Mouse (Mus musculus): ENCODE results near the gene Nup210l. TPM values are rescaled to one million over a fixed set of nuclear protein-coding genes. Genes with fewer than 3 reads are reported as not detected.

The Nup210l gene
- polyA plus RNA-seq, 1 experiment from 2014 or later = 0.66 TPM

- Histone ChIP-seq H3K4me1 (replicated peaks; ENCODE audit: control insufficient read depth, insufficient read depth, low read length) (no peaks in the 10 kb centered on the region; the same call in 1 of the 2 replicates), H3K4me3 (ENCODE audit: low read depth, low read length) (no peak overlapping the region), H3K27me3 (ENCODE audit: control insufficient read depth, insufficient read depth, low read length) (no peaks in the 10 kb centered on the region), H3K9ac (ENCODE audit: low read depth, low read length) (no peak overlapping the region), H3K36me3 (ENCODE audit: control insufficient read depth, insufficient read depth, low read length) (no peaks in the 10 kb centered on the region), H3K4me2 (replicated peaks; ENCODE audit: low read depth, low read length) (no peak overlapping the region), H3K27ac (ENCODE audit: low read depth, low read length) (no peak overlapping the region), H3K9me3 (ENCODE audit: control insufficient read depth, low read length) (no peaks in the 10 kb centered on the region)
- 58% methylated on average over 5 of the region's 5 CpGs for WGBS
- no peak for DNase-seq (ENCODE audit: low spot score)
- ATAC-seq (ENCODE audit: low FRiP score) = no peak
Measured at GRCm38 (mm10) chr3:90078224-90078623, 25.7 kb upstream of the Nup210l start.

GRCm38 (mm10) chr3:90079133-90079762, 24.7 kb upstream of the Nup210l start:
- peak; percentile 97 for ATAC-seq (ENCODE audit: low FRiP score)
- H3K36me3 ChIP-seq (ENCODE audit: control insufficient read depth, insufficient read depth, low read length) = no peaks in the 10 kb centered on the region
- peaks cover 2% of the 10 kb centered on the region; the same call in 1 of the 2 replicates for H3K4me1 ChIP-seq (replicated peaks; ENCODE audit: control insufficient read depth, insufficient read depth, low read length)
- H3K27me3 ChIP-seq (ENCODE audit: control insufficient read depth, insufficient read depth, low read length) = no peaks in the 10 kb centered on the region
- no peaks in the 10 kb centered on the region for H3K9me3 ChIP-seq (ENCODE audit: control insufficient read depth, low read length)
- under 1% methylated on average over 33 of the region's 33 CpGs for WGBS
- H3K4me2 ChIP-seq (replicated peaks; ENCODE audit: low read depth, low read length) = peak overlapping the region; percentile 82
- DNase-seq (ENCODE audit: low spot score) = peak; percentile 95
- peak overlapping the region; percentile 90 for H3K27ac ChIP-seq (ENCODE audit: low read depth, low read length)
- peak overlapping the region; percentile 83 for H3K4me3 ChIP-seq (ENCODE audit: low read depth, low read length)
- H3K9ac ChIP-seq (ENCODE audit: low read depth, low read length) = peak overlapping the region; percentile 85

- H3K9me3 ChIP-seq (ENCODE audit: control insufficient read depth, low read length) = no peaks in the 10 kb centered on the region
- peak overlapping the region; percentile 90 for H3K27ac ChIP-seq (ENCODE audit: low read depth, low read length)
- peak overlapping the region; percentile 83 for H3K4me3 ChIP-seq (ENCODE audit: low read depth, low read length)
- H3K27me3 ChIP-seq (ENCODE audit: control insufficient read depth, insufficient read depth, low read length) = no peaks in the 10 kb centered on the region
- peak; percentile 73 for ATAC-seq (ENCODE audit: low FRiP score)
- peak overlapping the region; percentile 82 for H3K4me2 ChIP-seq (replicated peaks; ENCODE audit: low read depth, low read length)
- H3K9ac ChIP-seq (ENCODE audit: low read depth, low read length) = peak overlapping the region; percentile 85
- WGBS = under 1% methylated on average over 45 of the region's 53 CpGs
- H3K4me1 ChIP-seq (replicated peaks; ENCODE audit: control insufficient read depth, insufficient read depth, low read length) = peaks cover 2% of the 10 kb centered on the region; the same call in 1 of the 2 replicates
- H3K36me3 ChIP-seq (ENCODE audit: control insufficient read depth, insufficient read depth, low read length) = no peaks in the 10 kb centered on the region
- peak; percentile 69 for DNase-seq (ENCODE audit: low spot score)
Measured at GRCm38 (mm10) chr3:90079763-90080497, 24.0 kb upstream of the Nup210l start.

- Histone ChIP-seq H3K27me3 (ENCODE audit: control insufficient read depth, insufficient read depth, low read length) (no peaks in the 10 kb centered on the region), H3K27ac (ENCODE audit: low read depth, low read length) (peak overlapping the region; percentile 90), H3K36me3 (ENCODE audit: control insufficient read depth, insufficient read depth, low read length) (no peaks in the 10 kb centered on the region), H3K4me2 (replicated peaks; ENCODE audit: low read depth, low read length) (peak overlapping the region; percentile 82), H3K4me1 (replicated peaks; ENCODE audit: control insufficient read depth, insufficient read depth, low read length) (peaks cover 2% of the 10 kb centered on the region; the same call in 1 of the 2 replicates), H3K9me3 (ENCODE audit: control insufficient read depth, low read length) (no peaks in the 10 kb centered on the region), H3K4me3 (ENCODE audit: low read depth, low read length) (peak overlapping the region; percentile 83), H3K9ac (ENCODE audit: low read depth, low read length) (peak overlapping the region; percentile 85)
- 0% methylated on average over 6 of the region's 6 CpGs for whole genome bisulfite sequencing
- ATAC-seq (ENCODE audit: low FRiP score) (no peak), DNase-seq (ENCODE audit: low spot score) (no peak)
Measured at GRCm38 (mm10) chr3:90080498-90080863, 23.5 kb upstream of the Nup210l start.

GRCm38 (mm10) chr3:90081365-90082240, 22.3 kb upstream of the Nup210l start:
- 76% methylated on average over 5 of the region's 5 CpGs for WGBS
- H3K36me3 ChIP-seq (ENCODE audit: control insufficient read depth, insufficient read depth, low read length) = no peaks in the 10 kb centered on the region; the same call in 1 of the 2 replicates
- no peak for ATAC-seq (ENCODE audit: low FRiP score)
- H3K27me3 ChIP-seq (ENCODE audit: control insufficient read depth, insufficient read depth, low read length) = no peaks in the 10 kb centered on the region
- H3K27ac ChIP-seq (ENCODE audit: low read depth, low read length) = no peak overlapping the region
- H3K9ac ChIP-seq (ENCODE audit: low read depth, low read length) = 0 out of 2 replicates have a peak overlapping the region, but pooled peaks have one; percentile 1
- H3K9me3 ChIP-seq (ENCODE audit: control insufficient read depth, low read length) = no peaks in the 10 kb centered on the region
- H3K4me3 ChIP-seq (ENCODE audit: low read depth, low read length) = 0 out of 2 replicates have a peak overlapping the region, but pooled peaks have one; percentile 83
- H3K4me2 ChIP-seq (replicated peaks; ENCODE audit: low read depth, low read length) = peak overlapping the region; percentile 27; the same call in 1 of the 2 replicates
- H3K4me1 ChIP-seq (replicated peaks; ENCODE audit: control insufficient read depth, insufficient read depth, low read length) = peaks cover 2% of the 10 kb centered on the region; the same call in 1 of the 2 replicates
- DNase-seq (ENCODE audit: low spot score) = no peak

GRCm38 (mm10) chr3:90083034-90083433, 20.9 kb upstream of the Nup210l start:
- WGBS = 71% methylated on average over 5 of the region's 5 CpGs
- peak overlapping the region; percentile 25; the same call in 1 of the 2 replicates for H3K9ac ChIP-seq (ENCODE audit: low read depth, low read length)
- no peaks in the 10 kb centered on the region; the same call in 1 of the 2 replicates for H3K36me3 ChIP-seq (ENCODE audit: control insufficient read depth, insufficient read depth, low read length)
- H3K4me2 ChIP-seq (replicated peaks; ENCODE audit: low read depth, low read length) = no peak overlapping the region
- H3K9me3 ChIP-seq (ENCODE audit: control insufficient read depth, low read length) = no peaks in the 10 kb centered on the region
- H3K4me1 ChIP-seq (replicated peaks; ENCODE audit: control insufficient read depth, insufficient read depth, low read length) = peaks cover 2% of the 10 kb centered on the region; the same call in 1 of the 2 replicates
- ATAC-seq (ENCODE audit: low FRiP score) (no peak), DNase-seq (ENCODE audit: low spot score) (no peak)
- H3K27ac ChIP-seq (ENCODE audit: low read depth, low read length) = no peak overlapping the region
- H3K4me3 ChIP-seq (ENCODE audit: low read depth, low read length) = no peak overlapping the region
- H3K27me3 ChIP-seq (ENCODE audit: control insufficient read depth, insufficient read depth, low read length) = no peaks in the 10 kb centered on the region

- ATAC-seq (ENCODE audit: low FRiP score) = no peak
- Histone ChIP-seq H3K4me1 (replicated peaks; ENCODE audit: control insufficient read depth, insufficient read depth, low read length) (peaks cover 2% of the 10 kb centered on the region; the same call in 1 of the 2 replicates), H3K9ac (ENCODE audit: low read depth, low read length) (no peak overlapping the region), H3K27ac (ENCODE audit: low read depth, low read length) (no peak overlapping the region), H3K9me3 (ENCODE audit: control insufficient read depth, low read length) (no peaks in the 10 kb centered on the region), H3K4me3 (ENCODE audit: low read depth, low read length) (no peak overlapping the region), H3K4me2 (replicated peaks; ENCODE audit: low read depth, low read length) (no peak overlapping the region), H3K27me3 (ENCODE audit: control insufficient read depth, insufficient read depth, low read length) (no peaks in the 10 kb centered on the region), H3K36me3 (ENCODE audit: control insufficient read depth, insufficient read depth, low read length) (peaks cover 4% of the 10 kb centered on the region; the same call in 1 of the 2 replicates)
- 38% methylated on average over 3 of the region's 3 CpGs for WGBS
- no peak for DNase-seq (ENCODE audit: low spot score)
Measured at GRCm38 (mm10) chr3:90083698-90084324, 20.1 kb upstream of the Nup210l start.

GRCm38 (mm10) chr3:90084790-90085189, 19.1 kb upstream of the Nup210l start:
- WGBS = 85% methylated on average over 4 of the region's 4 CpGs

More at GRCm38 (mm10) chr3:90084790-90085189, 19.1 kb upstream of the Nup210l start:
- H3K27me3 ChIP-seq (ENCODE audit: control insufficient read depth, insufficient read depth, low read length) = no peaks in the 10 kb centered on the region
- no peak for DNase-seq (ENCODE audit: low spot score)
- H3K36me3 ChIP-seq (ENCODE audit: control insufficient read depth, insufficient read depth, low read length) = peaks cover 6% of the 10 kb centered on the region; the same call in 1 of the 2 replicates
- H3K9ac ChIP-seq (ENCODE audit: low read depth, low read length) = no peak overlapping the region
- no peak overlapping the region for H3K4me3 ChIP-seq (ENCODE audit: low read depth, low read length)
- H3K27ac ChIP-seq (ENCODE audit: low read depth, low read length) = no peak overlapping the region
- H3K4me1 ChIP-seq (replicated peaks; ENCODE audit: control insufficient read depth, insufficient read depth, low read length) = peaks cover 2% of the 10 kb centered on the region; the same call in 1 of the 2 replicates
- no peak overlapping the region for H3K4me2 ChIP-seq (replicated peaks; ENCODE audit: low read depth, low read length)
- ATAC-seq (ENCODE audit: low FRiP score) = no peak
- H3K9me3 ChIP-seq (ENCODE audit: control insufficient read depth, low read length) = no peaks in the 10 kb centered on the region
